17 mouse cellular contexts compared by ENCODE assay signal in genomic region chr15:88696055-88696454, GRCm38 (mm10).
"Had no signal": no experiment of that assay in that cellular context is flagged by ENCODE, and none has a peak within 500 bp of the region (broad histone marks: within the 10 kb centered on the region; RNA-seq: fewer than 3 reads in every experiment).

No protein-coding gene starts in this region.

- ATAC-seq: liver, embryonic 12.5 days; liver, postnatal 0 days; lung, postnatal 0 days; midbrain, embryonic 13.5 days; midbrain, embryonic 15.5 days; midbrain, embryonic 16.5 days had no signal

- DNase-seq: left cerebral cortex, postnatal 4 days; liver; liver, embryonic 13.5 days; liver, postnatal 0 days; lung, adult 18-20 months; lung, adult 2 months; lung, embryonic 14.5 days; lung, postnatal 10 days; lung, postnatal 14 days; lung, postnatal 36 days; lung, postnatal 4 days; midbrain, embryonic 14.5 days had no signal
